Mouse (Mus musculus) small intestine, adult 2 months (tissue): ENCODE data around the gene Amer1.

Experiments
- CTCF ChIP-seq: fragments of 200-500 bp; IDR thresholded peaks from 2 replicates; pipeline ENCODE4 v1.5.1; 2012; ENCODE audit warnings: low read depth, mild to moderate bottlenecking, control low read depth, inconsistent platforms, low read length, moderate library complexity, mixed read lengths; ENCODE audit not compliant: insufficient replicate concordance, insufficient read length; ENCODE audit errors: extremely low read depth
- POLR2A ChIP-seq: fragments of 200-500 bp; IDR thresholded peaks from 2 replicates; pipeline ENCODE4 v1.6.1; 2012; ENCODE audit warnings: low read depth, mild to moderate bottlenecking, control low read depth, inconsistent platforms, low read length, moderate library complexity

DNA sequence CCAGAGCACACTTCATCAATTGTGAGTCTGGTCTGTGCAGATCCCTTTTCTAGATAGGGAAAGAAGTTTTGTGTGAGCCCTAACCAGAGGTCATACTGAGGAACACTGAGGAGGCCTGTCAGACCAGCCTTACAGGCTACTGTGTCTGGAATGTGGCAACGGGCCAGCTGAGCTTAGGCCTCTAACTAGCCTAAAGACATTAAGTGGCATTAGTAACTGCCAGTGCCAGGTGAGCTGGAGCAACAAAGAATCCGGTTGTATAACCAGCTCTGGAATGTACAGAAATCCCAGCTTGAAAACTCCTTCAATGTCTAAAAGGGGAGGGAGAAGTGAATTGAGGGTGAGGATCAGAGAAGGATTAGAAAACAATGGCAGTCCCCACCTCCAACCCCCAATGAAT is 1.2 kb upstream of the Amer1 start:
- no peak for TF ChIP-seq CTCF
- TF ChIP-seq POLR2A = no peak
